Mouse (Mus musculus) hindbrain, embryonic 13.5 days (tissue): Measurements from ENCODE around the gene Bbs4. TPM values are rescaled to one million over a fixed set of nuclear protein-coding genes. Genes with fewer than 3 reads are reported as not detected.

Experiments used
- ATAC-seq: fragments of 200-750 bp; cut with Nextera tagmentation; 2 replicates; pipeline ENCODE4 v1.8.0; 2017; ENCODE audit warnings: moderate TSS enrichment; ENCODE audit not compliant: low FRiP score
- H3K27ac ChIP-seq: fragments of 300-500 bp; sonication (generic); 2 replicates; pipeline ENCODE4 v1.5.1; 2015; ENCODE audit warnings: inconsistent platforms, mild to moderate bottlenecking, moderate library complexity
- H3K27me3 ChIP-seq: fragments of 300-500 bp; sonication (generic); 2 replicates; pipeline ENCODE4 v1.6.1; 2015; ENCODE audit warnings: mild to moderate bottlenecking, inconsistent platforms
- H3K36me3 ChIP-seq: fragments of 300-500 bp; sonication (generic); 2 replicates; pipeline ENCODE4 v1.6.1; 2015; ENCODE audit warnings: mild to moderate bottlenecking, inconsistent platforms
- H3K4me1 ChIP-seq: fragments of 300-500 bp; sonication (generic); replicated peaks from 2 replicates; pipeline ENCODE4 v1.6.1; 2015; ENCODE audit warnings: inconsistent platforms
- H3K4me2 ChIP-seq: fragments of 300-500 bp; sonication (generic); 2 replicates; pipeline ENCODE4 v1.6.1; 2015; ENCODE audit warnings: inconsistent platforms, mild to moderate bottlenecking, moderate library complexity
- H3K4me3 ChIP-seq: fragments of 300-500 bp; sonication (generic); 2 replicates; pipeline ENCODE4 v1.5.1; 2015; ENCODE audit warnings: mild to moderate bottlenecking, inconsistent platforms
- H3K9ac ChIP-seq: fragments of 300-500 bp; sonication (generic); 2 replicates; pipeline ENCODE4 v1.6.1; 2015; ENCODE audit warnings: mild to moderate bottlenecking, inconsistent platforms
- H3K9me3 ChIP-seq: fragments of 300-500 bp; sonication (generic); 2 replicates; pipeline ENCODE4 v1.6.1; 2016; ENCODE audit warnings: inconsistent platforms
- WGBS: fragments of 180-500 bp; shearing (Covaris S2); methylation state at CpG from one replicate; pipeline ENCODE4 v1.1.7; 2015; 5-methylcytosine and 5-hydroxymethylcytosine counted together
- polyA plus RNA-seq: library from polyadenylated mRNA; unstranded; fragments of >200 nt; fragmentation: Nextera tagmentation; extraction: Ambion mirVana; gene quantifications from 2 replicates; pipeline ENCODE4 v1.2.1, GENCODE M21; 2015

Bbs4 gene
- polyA plus RNA-seq, 1 experiment from 2014 or later = 36.6 TPM

- H3K27ac ChIP-seq = no peak overlapping the region
- ATAC-seq = no peak
- no peak overlapping the region for H3K4me2 ChIP-seq
- 82% methylated on average over 5 of the region's 5 CpGs for WGBS
- no peak overlapping the region for H3K4me3 ChIP-seq
- H3K9me3 ChIP-seq = no peaks in the 10 kb centered on the region
- peaks cover 75% of the 10 kb centered on the region for H3K36me3 ChIP-seq
- no peaks in the 10 kb centered on the region for H3K4me1 ChIP-seq
- H3K27me3 ChIP-seq = no peaks in the 10 kb centered on the region
- no peak overlapping the region for H3K9ac ChIP-seq
These were observed 14.9 kb downstream of the Bbs4 start for GRCm38 (mm10) chr9:59338411-59338810.

GRCm38 (mm10) chr9:59337889-59338288 lies 15.4 kb downstream of the Bbs4 start:
- no peak for ATAC-seq
- H3K27me3 ChIP-seq = no peaks in the 10 kb centered on the region

GRCm38 (mm10) chr9:59336539-59336938 lies 16.8 kb downstream of the Bbs4 start:
- no peaks in the 10 kb centered on the region for H3K27me3 ChIP-seq
- H3K4me3 ChIP-seq = no peak overlapping the region
- H3K36me3 ChIP-seq = peaks cover 75% of the 10 kb centered on the region
- H3K9ac ChIP-seq = no peak overlapping the region
- H3K4me1 ChIP-seq = no peaks in the 10 kb centered on the region
- no peaks in the 10 kb centered on the region for H3K9me3 ChIP-seq
- no peak overlapping the region for H3K4me2 ChIP-seq
- WGBS = 97% methylated on average over 3 of the region's 3 CpGs
- ATAC-seq = no peak
- H3K27ac ChIP-seq = no peak overlapping the region

More at GRCm38 (mm10) chr9:59337889-59338288, 15.4 kb downstream of the Bbs4 start:
- H3K9me3 ChIP-seq = no peaks in the 10 kb centered on the region
- H3K9ac ChIP-seq = no peak overlapping the region
- no peak overlapping the region for H3K4me2 ChIP-seq
- peaks cover 75% of the 10 kb centered on the region for H3K36me3 ChIP-seq
- no peaks in the 10 kb centered on the region for H3K4me1 ChIP-seq
- no peak overlapping the region for H3K27ac ChIP-seq
- WGBS = 94% methylated on average over 5 of the region's 5 CpGs
- H3K4me3 ChIP-seq = no peak overlapping the region

- Histone ChIP-seq H3K9me3 (no peaks in the 10 kb centered on the region), H3K27ac (no peak overlapping the region), H3K4me3 (no peak overlapping the region), H3K27me3 (no peaks in the 10 kb centered on the region), H3K9ac (no peak overlapping the region), H3K4me1 (no peaks in the 10 kb centered on the region), H3K36me3 (peaks cover 84% of the 10 kb centered on the region), H3K4me2 (no peak overlapping the region)
- no peak for ATAC-seq
- WGBS = 96% methylated on average over 5 of the region's 5 CpGs
These were observed 23.3 kb downstream of the Bbs4 start for GRCm38 (mm10) chr9:59330055-59330454.

GRCm38 (mm10) chr9:59324351-59324750 lies 29.0 kb downstream of the Bbs4 start:
- no peaks in the 10 kb centered on the region for H3K27me3 ChIP-seq
- H3K4me2 ChIP-seq = no peak overlapping the region
- H3K9ac ChIP-seq = no peak overlapping the region
- no peak overlapping the region for H3K4me3 ChIP-seq
- H3K9me3 ChIP-seq = no peaks in the 10 kb centered on the region
- no peaks in the 10 kb centered on the region for H3K4me1 ChIP-seq
- no peak for ATAC-seq
- H3K36me3 ChIP-seq = peaks cover 86% of the 10 kb centered on the region
- H3K27ac ChIP-seq = no peak overlapping the region

- H3K4me3 ChIP-seq = no peak overlapping the region
- no peaks in the 10 kb centered on the region for H3K9me3 ChIP-seq
- H3K4me2 ChIP-seq = no peak overlapping the region
- ATAC-seq = no peak
- no peaks in the 10 kb centered on the region for H3K4me1 ChIP-seq
- no peak overlapping the region for H3K27ac ChIP-seq
- 87% methylated on average over 3 of the region's 3 CpGs for WGBS
- no peak overlapping the region for H3K9ac ChIP-seq
- no peaks in the 10 kb centered on the region for H3K27me3 ChIP-seq
- peaks cover 62% of the 10 kb centered on the region for H3K36me3 ChIP-seq
These were observed 37.1 kb downstream of the Bbs4 start for GRCm38 (mm10) chr9:59316206-59316605.

GRCm38 (mm10) chr9:59311284-59311670 lies 42.0 kb downstream of the Bbs4 start:
- Histone ChIP-seq H3K4me1 (no peaks in the 10 kb centered on the region), H3K9me3 (no peaks in the 10 kb centered on the region), H3K27me3 (no peaks in the 10 kb centered on the region), H3K9ac (no peak overlapping the region), H3K4me2 (no peak overlapping the region), H3K4me3 (no peak overlapping the region), H3K36me3 (peaks cover 62% of the 10 kb centered on the region), H3K27ac (no peak overlapping the region)
- ATAC-seq = no peak
- WGBS = 91% methylated on average over 3 of the region's 3 CpGs

- Histone ChIP-seq H3K27me3 (no peaks in the 10 kb centered on the region), H3K4me3 (no peak overlapping the region), H3K9ac (no peak overlapping the region), H3K4me1 (no peaks in the 10 kb centered on the region), H3K4me2 (no peak overlapping the region), H3K27ac (no peak overlapping the region), H3K9me3 (no peaks in the 10 kb centered on the region), H3K36me3 (peaks cover 63% of the 10 kb centered on the region)
- ATAC-seq = no peak
- 93% methylated on average over 8 of the region's 8 CpGs for WGBS
These were observed 42.6 kb downstream of the Bbs4 start for GRCm38 (mm10) chr9:59310582-59311283.

GRCm38 (mm10) chr9:59307890-59308289 lies 45.4 kb downstream of the Bbs4 start:
- Histone ChIP-seq H3K4me2 (no peak overlapping the region), H3K27ac (no peak overlapping the region), H3K36me3 (peaks cover 56% of the 10 kb centered on the region), H3K27me3 (no peaks in the 10 kb centered on the region), H3K4me3 (no peak overlapping the region), H3K9ac (no peak overlapping the region), H3K9me3 (no peaks in the 10 kb centered on the region), H3K4me1 (no peaks in the 10 kb centered on the region)
- no peak for ATAC-seq
- WGBS = 93% methylated on average over 2 of the region's 2 CpGs

- 98% methylated on average over 2 of the region's 2 CpGs for WGBS
- Histone ChIP-seq H3K36me3 (peaks cover 37% of the 10 kb centered on the region), H3K4me3 (no peak overlapping the region), H3K9me3 (no peaks in the 10 kb centered on the region), H3K4me2 (no peak overlapping the region), H3K4me1 (peaks cover 14% of the 10 kb centered on the region), H3K27me3 (no peaks in the 10 kb centered on the region), H3K27ac (no peak overlapping the region), H3K9ac (no peak overlapping the region)
- no peak for ATAC-seq
These were observed 56.9 kb downstream of the Bbs4 start for GRCm38 (mm10) chr9:59296419-59296818.

- Histone ChIP-seq H3K27me3 (no peaks in the 10 kb centered on the region), H3K4me3 (peak overlapping the region; percentile 89), H3K4me2 (peak overlapping the region; percentile 63), H3K9ac (peak overlapping the region; percentile 83), H3K4me1 (peaks cover 28% of the 10 kb centered on the region), H3K36me3 (peaks cover 3% of the 10 kb centered on the region; the same call in 1 of the 2 replicates), H3K9me3 (no peaks in the 10 kb centered on the region), H3K27ac (no peak overlapping the region)
- WGBS = 46% methylated on average over 3 of the region's 3 CpGs
- ATAC-seq = no peak
These were observed 60.8 kb downstream of the Bbs4 start for GRCm38 (mm10) chr9:59292493-59292875.

GRCm38 (mm10) chr9:59291688-59292492 lies 61.4 kb downstream of the Bbs4 start:
- peak overlapping the region; percentile 63 for H3K4me2 ChIP-seq
- peak; percentile 75; the same call in 1 of the 2 replicates for ATAC-seq
- H3K4me1 ChIP-seq = peaks cover 28% of the 10 kb centered on the region
- WGBS = 2% methylated on average over 44 of the region's 50 CpGs
- H3K27ac ChIP-seq = peak overlapping the region; percentile 97
- H3K27me3 ChIP-seq = no peaks in the 10 kb centered on the region
- H3K36me3 ChIP-seq = no peaks in the 10 kb centered on the region
- H3K9ac ChIP-seq = peak overlapping the region; percentile 83
- no peaks in the 10 kb centered on the region for H3K9me3 ChIP-seq
- peak overlapping the region; percentile 89 for H3K4me3 ChIP-seq
